30 mouse cellular contexts compared by ENCODE assay signal in genomic region chr9:37525461-37525860, GRCm38 (mm10).
"Had no signal": no experiment of that assay in that cellular context is flagged by ENCODE, and none has a peak within 500 bp of the region (broad histone marks: within the 10 kb centered on the region; RNA-seq: fewer than 3 reads in every experiment).

No protein-coding gene starts in this region.

- DNase-seq: heart, postnatal 10 days; heart, postnatal 14 days; heart, postnatal 36 days; heart, postnatal 4 days; kidney, adult 11 months; kidney, adult 18-20 months; kidney, adult 2 months; kidney, adult 8-10 months; kidney, adult 9 months; kidney, postnatal 10 days; kidney, postnatal 14 days; kidney, postnatal 25 days; kidney, postnatal 36 days; kidney, postnatal 4 days; layer of hippocampus, adult 9-11 months; layer of hippocampus, postnatal 36 days had no signal

- H3K27ac ChIP-seq: heart, embryonic 13.5 days; heart, embryonic 15.5 days; hindbrain, embryonic 10.5 days; hindbrain, embryonic 12.5 days; hindbrain, embryonic 13.5 days; hindbrain, embryonic 14.5 days; hindbrain, embryonic 15.5 days; hindbrain, postnatal 0 days; intestine, embryonic 15.5 days; kidney, embryonic 15.5 days; kidney, postnatal 0 days; layer of hippocampus, adult 2 months; left cerebral cortex, adult 2 months had no signal

- H3K9ac ChIP-seq: heart, embryonic 12.5 days; heart, embryonic 13.5 days; heart, embryonic 15.5 days; hindbrain, embryonic 12.5 days; hindbrain, embryonic 13.5 days; hindbrain, embryonic 14.5 days; hindbrain, embryonic 15.5 days; intestine, embryonic 15.5 days; kidney, embryonic 15.5 days had no signal

- H3K4me3 ChIP-seq: heart, embryonic 12.5 days; heart, embryonic 13.5 days; heart, embryonic 15.5 days; hindbrain, embryonic 10.5 days; hindbrain, embryonic 12.5 days; hindbrain, embryonic 13.5 days; hindbrain, embryonic 15.5 days; intestine, embryonic 15.5 days; kidney, embryonic 15.5 days; layer of hippocampus, adult 2 months; left cerebral cortex, adult 2 months had no signal

- H3K9me3 ChIP-seq: heart, embryonic 12.5 days; heart, embryonic 13.5 days; heart, embryonic 15.5 days; hindbrain, embryonic 10.5 days; hindbrain, embryonic 13.5 days; hindbrain, embryonic 15.5 days; intestine, embryonic 15.5 days; kidney, embryonic 15.5 days had no signal
